Mouse (Mus musculus) kidney, postnatal 14 days (tissue): ENCODE data around the gene Fam187b.

ENCODE experiments used
- DNase-seq: peaks from one replicate; pipeline ENCODE4 v3.0.0; 2022; ENCODE audit warnings: mixed read lengths

The Fam187b gene

GRCm38 (mm10) chr7:31017104-31017901 lies 43.7 kb downstream of the Fam187b start:
- DNase-seq, result peak; percentile 62

DNA sequence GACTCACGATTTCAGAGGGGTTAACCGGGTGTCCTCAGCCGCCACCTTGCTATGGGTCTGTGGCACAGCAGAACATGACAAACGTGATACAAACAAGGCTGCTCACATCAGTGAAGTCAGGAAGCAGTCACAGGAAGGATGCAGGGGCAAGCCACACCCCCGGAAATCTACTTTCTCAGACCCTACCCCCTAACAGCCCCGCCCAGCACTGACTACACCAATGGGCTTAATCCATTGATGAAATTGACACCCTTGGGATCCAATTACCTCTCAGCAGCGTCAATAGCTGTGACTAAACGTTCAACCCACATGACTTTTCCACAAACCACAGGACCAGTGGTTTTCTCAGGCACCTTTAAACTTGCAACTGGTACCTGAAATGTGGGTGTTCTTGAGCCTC lies 55.0 kb downstream of the Fam187b start:
- no peak for DNase-seq

GRCm38 (mm10) chr7:31030717-31031116 lies 57.1 kb downstream of the Fam187b start:
- no peak for DNase-seq

DNA sequence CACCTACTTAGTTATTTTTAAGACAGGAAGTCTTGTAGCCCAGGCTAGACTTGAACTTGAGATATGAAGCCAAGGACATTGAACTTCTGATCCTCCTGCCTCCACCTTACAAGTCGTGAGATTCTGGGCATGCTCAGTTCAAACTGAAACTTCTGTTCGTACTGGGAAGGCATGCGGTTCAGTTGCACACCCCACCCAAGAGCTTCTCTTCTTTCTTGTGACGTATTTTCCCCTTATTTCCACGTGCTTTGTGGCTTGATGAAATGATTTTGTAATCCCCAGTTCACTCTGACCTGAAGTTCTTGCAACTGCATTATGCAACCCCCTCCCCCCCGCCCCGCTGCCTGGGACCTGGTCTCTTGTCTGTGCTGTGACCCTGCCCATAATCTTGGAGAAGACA lies 58.1 kb downstream of the Fam187b start:
- no peak for DNase-seq

DNA sequence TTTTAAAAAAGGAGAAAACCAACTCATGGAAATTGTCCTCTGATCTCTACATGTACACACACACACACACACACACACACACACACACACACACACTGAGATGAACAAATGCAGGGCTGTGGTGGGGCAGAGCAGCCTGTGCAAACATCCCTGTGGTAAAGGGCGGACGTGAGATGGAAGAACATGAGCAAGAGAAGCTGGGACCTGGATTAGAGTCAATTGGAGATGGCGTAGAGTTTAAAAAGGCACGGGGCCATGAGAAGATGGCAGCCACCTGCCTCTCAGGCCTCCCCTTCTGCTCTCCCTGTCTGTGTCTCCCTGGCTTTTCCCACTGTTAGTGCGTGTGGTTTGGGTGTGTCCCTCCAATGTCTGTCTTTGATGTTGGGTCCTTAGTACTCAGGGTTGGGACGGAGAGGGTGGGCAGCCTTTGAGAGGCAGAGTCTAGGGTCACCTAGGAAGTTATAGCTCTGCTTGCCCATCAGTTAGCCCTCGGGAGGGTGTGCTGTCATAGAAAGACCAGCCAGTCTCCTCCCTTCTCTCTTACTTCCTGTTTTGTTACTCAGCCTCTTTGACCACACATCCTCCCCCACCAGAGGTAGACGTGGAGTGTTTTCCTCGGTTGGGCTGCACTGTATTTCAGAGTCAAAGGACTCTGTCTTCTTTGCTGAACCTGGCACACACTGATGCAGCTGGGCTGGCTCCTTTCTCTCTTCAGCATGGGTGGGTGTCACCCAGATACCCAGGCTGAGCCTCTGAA lies 60.0 kb downstream of the Fam187b start:
- DNase-seq, result no peak

- no peak for DNase-seq
These were observed 61.2 kb downstream of the Fam187b start for GRCm38 (mm10) chr7:31034789-31035188.

- DNase-seq, result no peak
These were observed 61.7 kb downstream of the Fam187b start for GRCm38 (mm10) chr7:31035291-31035690.

- DNase-seq, result no peak
These were observed 63.3 kb downstream of the Fam187b start for GRCm38 (mm10) chr7:31036917-31037316.

- no peak for DNase-seq
These were observed 64.1 kb downstream of the Fam187b start for GRCm38 (mm10) chr7:31037675-31038074.

- no peak for DNase-seq
These were observed 65.4 kb downstream of the Fam187b start for GRCm38 (mm10) chr7:31039011-31039410.
